Mouse (Mus musculus): ENCODE measurements around the gene Ccr10. TPM values are rescaled to one million over a fixed set of nuclear protein-coding genes. Genes with fewer than 3 reads are reported as not detected.

Gene Ccr10
- polyA plus RNA-seq, 2 experiments = not detected

DNA sequence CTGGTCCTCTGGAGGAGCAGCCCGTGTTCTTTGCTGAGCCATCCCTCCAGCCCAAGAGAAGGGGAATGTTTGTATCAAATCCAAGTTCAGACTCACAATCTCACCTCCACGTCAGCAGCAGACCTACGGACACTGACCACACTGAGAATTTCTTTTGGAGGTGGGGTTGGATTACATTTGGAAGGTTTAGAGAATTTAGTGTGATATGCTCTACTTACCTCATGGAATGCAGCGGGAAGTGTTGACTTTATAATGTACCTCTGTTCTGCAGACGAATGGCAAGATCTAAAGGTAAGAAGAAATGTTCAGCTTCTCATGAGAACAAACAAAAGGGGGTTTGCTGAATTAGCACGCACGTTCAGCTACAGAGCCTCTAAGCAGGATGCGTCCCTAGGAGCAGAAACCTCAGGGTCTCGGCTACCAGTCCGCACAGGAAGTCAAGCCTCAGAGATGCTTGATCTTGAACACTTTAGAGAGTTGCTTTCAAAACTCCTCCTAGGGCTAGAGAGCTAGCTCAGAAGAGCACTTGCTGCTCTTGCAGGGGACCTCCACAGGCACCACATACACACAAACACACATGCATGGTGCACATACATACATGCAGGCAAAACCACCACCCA, 43.3 kb upstream of the Ccr10 start:
- Histone ChIP-seq H3K4me2 (ENCODE audit: low read depth) (no peak overlapping the region), H3K9me3 (ENCODE audit: control insufficient read depth, low read length) (no peaks in the 10 kb centered on the region), H3K4me1 (replicated peaks; ENCODE audit: control insufficient read depth in 2 of 2, insufficient read depth in 2 of 2, low read length in 1 of 2) (peaks cover 0 to 6% of the 10 kb centered on the region in 2 experiments; a peak in 1 of 4 replicates), H3K27me3 (ENCODE audit: control insufficient read depth, insufficient read depth, low read length) (no peaks in the 10 kb centered on the region), H3K9ac (replicated peaks) (no peak overlapping the region), H3K27ac (no peak overlapping the region), H3K36me3 (replicated peaks; ENCODE audit: control insufficient read depth, insufficient read depth, low read depth) (no peaks in the 10 kb centered on the region; the same call in 1 of the 2 replicates), H3K4me3 (ENCODE audit: insufficient read depth in 1 of 2, low read depth in 2 of 2, low read length in 2 of 2) (no peak overlapping the region)
- ATAC-seq (ENCODE audit: insufficient read depth) (no peak), DNase-seq (ENCODE audit: low read depth in 3 of 3, low spot score in 3 of 3) (no peak)
- no peak for TF ChIP-seq CTCF (IDR thresholded peaks at IDR 0.05; ENCODE audit: low read depth)
- no peak for TF ChIP-seq EP300 (IDR thresholded peaks at IDR 0.05; ENCODE audit: low read depth)
- WGBS (ENCODE audit: insufficient replicate concordance) = 51% methylated on average over 10 of the region's 10 CpGs

DNA sequence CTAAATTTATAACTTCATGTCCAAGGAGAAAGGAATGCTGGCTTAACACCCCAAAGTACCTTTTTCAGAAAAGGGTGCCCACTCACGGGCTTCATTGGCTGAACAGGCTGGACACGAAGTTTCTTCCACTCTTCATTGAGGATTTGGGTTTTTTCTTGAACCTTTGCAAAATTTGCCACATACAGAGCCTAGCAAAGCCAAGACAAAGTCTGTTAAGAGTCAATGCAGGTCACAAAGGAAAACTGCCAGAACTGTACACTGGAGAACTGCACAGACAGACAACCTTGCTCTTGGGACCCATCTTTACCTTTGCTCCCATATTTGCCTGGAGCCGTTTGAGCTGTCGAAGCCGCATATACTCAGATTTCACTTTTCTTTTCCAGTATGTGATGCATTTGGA, 41.7 kb upstream of the Ccr10 start:
- no peaks in the 10 kb centered on the region; the same call in 1 of the 2 replicates for H3K36me3 ChIP-seq (replicated peaks; ENCODE audit: control insufficient read depth, insufficient read depth, low read depth)
- H3K4me1 ChIP-seq (replicated peaks; ENCODE audit: control insufficient read depth in 2 of 2, insufficient read depth in 2 of 2, low read length in 1 of 2) = peaks cover 0 to 6% of the 10 kb centered on the region in 2 experiments; a peak in 1 of 4 replicates
- H3K27ac ChIP-seq = no peak overlapping the region
- TF ChIP-seq EP300 (IDR thresholded peaks at IDR 0.05; ENCODE audit: low read depth) (no peak), CTCF (IDR thresholded peaks at IDR 0.05; ENCODE audit: low read depth) (no peak)
- H3K9me3 ChIP-seq (ENCODE audit: control insufficient read depth, low read length) = no peaks in the 10 kb centered on the region
- H3K4me3 ChIP-seq (ENCODE audit: insufficient read depth in 1 of 2, low read depth in 2 of 2, low read length in 2 of 2) = no peak overlapping the region
- 85% methylated on average over 5 of the region's 5 CpGs for WGBS (ENCODE audit: insufficient replicate concordance)
- ATAC-seq (ENCODE audit: insufficient read depth) (no peak), DNase-seq (ENCODE audit: low read depth in 3 of 3, low spot score in 3 of 3) (no peak)
- H3K4me2 ChIP-seq (ENCODE audit: low read depth) = no peak overlapping the region
- H3K9ac ChIP-seq (replicated peaks) = no peak overlapping the region
- no peaks in the 10 kb centered on the region for H3K27me3 ChIP-seq (ENCODE audit: control insufficient read depth, insufficient read depth, low read length)

DNA sequence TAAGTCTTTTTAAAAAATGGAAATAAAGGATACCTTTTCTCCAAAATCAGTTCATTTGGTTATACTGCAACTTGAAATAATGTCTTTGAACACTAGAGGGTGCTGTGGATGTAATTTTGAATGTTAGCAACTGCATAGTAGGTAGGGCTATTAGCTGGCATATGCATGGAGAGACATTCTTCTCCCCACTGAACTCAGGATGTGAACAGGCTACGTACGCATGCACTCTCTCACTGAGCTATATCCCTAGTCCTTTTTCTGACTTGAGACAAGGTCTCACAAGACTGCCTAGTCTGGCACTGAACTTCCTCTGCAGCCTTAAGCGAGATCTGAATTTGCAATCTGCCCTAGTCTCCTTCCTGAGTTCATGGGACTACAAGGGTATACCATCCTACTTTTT, 36.7 kb upstream of the Ccr10 start:
- Histone ChIP-seq H3K4me1 (replicated peaks; ENCODE audit: control insufficient read depth in 2 of 2, insufficient read depth in 2 of 2, low read length in 1 of 2) (no peaks in the 10 kb centered on the region), H3K9me3 (ENCODE audit: control insufficient read depth, low read length) (no peaks in the 10 kb centered on the region), H3K36me3 (replicated peaks; ENCODE audit: control insufficient read depth, insufficient read depth, low read depth) (peaks cover 6% of the 10 kb centered on the region), H3K4me3 (ENCODE audit: insufficient read depth in 1 of 2, low read depth in 2 of 2, low read length in 2 of 2) (no peak overlapping the region), H3K9ac (replicated peaks) (no peak overlapping the region), H3K27ac (no peak overlapping the region), H3K27me3 (ENCODE audit: control insufficient read depth, insufficient read depth, low read length) (no peaks in the 10 kb centered on the region), H3K4me2 (ENCODE audit: low read depth) (no peak overlapping the region)
- peak; percentile 59 to 67 (median 62) for DNase-seq (ENCODE audit: low read depth in 3 of 3, low spot score in 3 of 3)
- TF ChIP-seq CTCF (IDR thresholded peaks at IDR 0.05; ENCODE audit: low read depth) (peak; percentile 75), EP300 (IDR thresholded peaks at IDR 0.05; ENCODE audit: low read depth) (no peak)
- WGBS (ENCODE audit: insufficient replicate concordance) = 44% methylated on average over 3 of the region's 3 CpGs
- 0 out of 2 replicates have a peak, but pooled peaks have one; percentile 45 for ATAC-seq (ENCODE audit: insufficient read depth)

DNA sequence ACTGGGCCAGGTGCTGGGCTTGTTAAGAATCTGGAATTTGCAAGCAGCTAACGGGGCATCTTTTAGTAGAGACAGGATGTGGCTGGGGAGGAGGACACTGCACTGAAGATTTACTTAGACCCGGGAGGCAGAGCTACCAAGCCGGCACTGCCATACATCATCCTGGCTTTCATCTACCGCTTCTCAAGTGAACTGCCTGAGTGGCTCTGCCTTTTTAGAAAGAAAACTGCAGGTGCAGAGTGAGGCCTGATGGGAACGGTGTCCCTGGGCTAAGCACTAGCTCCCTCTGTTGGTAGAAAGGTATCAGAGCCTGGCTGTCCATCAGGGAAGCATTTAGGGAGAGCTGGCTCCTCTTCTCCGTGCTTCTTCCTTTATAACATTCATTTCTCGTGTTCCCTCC, 25.7 kb upstream of the Ccr10 start:
- TF ChIP-seq EP300 (IDR thresholded peaks at IDR 0.05; ENCODE audit: low read depth) (no peak), CTCF (IDR thresholded peaks at IDR 0.05; ENCODE audit: low read depth) (peak; percentile 92)
- peaks cover 21% of the 10 kb centered on the region; the same call in 1 of the 2 replicates for H3K36me3 ChIP-seq (replicated peaks; ENCODE audit: control insufficient read depth, insufficient read depth, low read depth)
- ATAC-seq (ENCODE audit: insufficient read depth) (no peak), DNase-seq (ENCODE audit: low read depth in 3 of 3, low spot score in 3 of 3) (peak in 1 of 3 experiments; percentile 32)
- H3K4me3 ChIP-seq (ENCODE audit: insufficient read depth in 1 of 2, low read depth in 2 of 2, low read length in 2 of 2) = no peak overlapping the region
- H3K9ac ChIP-seq (replicated peaks) = no peak overlapping the region
- no peak overlapping the region for H3K4me2 ChIP-seq (ENCODE audit: low read depth)
- H3K4me1 ChIP-seq (replicated peaks; ENCODE audit: control insufficient read depth in 2 of 2, insufficient read depth in 2 of 2, low read length in 1 of 2) = peaks cover 10 to 14% of the 10 kb centered on the region in 2 experiments
- no peak overlapping the region for H3K27ac ChIP-seq
- no peaks in the 10 kb centered on the region for H3K9me3 ChIP-seq (ENCODE audit: control insufficient read depth, low read length)
- WGBS (ENCODE audit: insufficient replicate concordance) = 46% methylated on average over 7 of the region's 7 CpGs
- no peaks in the 10 kb centered on the region for H3K27me3 ChIP-seq (ENCODE audit: control insufficient read depth, insufficient read depth, low read length)

DNA sequence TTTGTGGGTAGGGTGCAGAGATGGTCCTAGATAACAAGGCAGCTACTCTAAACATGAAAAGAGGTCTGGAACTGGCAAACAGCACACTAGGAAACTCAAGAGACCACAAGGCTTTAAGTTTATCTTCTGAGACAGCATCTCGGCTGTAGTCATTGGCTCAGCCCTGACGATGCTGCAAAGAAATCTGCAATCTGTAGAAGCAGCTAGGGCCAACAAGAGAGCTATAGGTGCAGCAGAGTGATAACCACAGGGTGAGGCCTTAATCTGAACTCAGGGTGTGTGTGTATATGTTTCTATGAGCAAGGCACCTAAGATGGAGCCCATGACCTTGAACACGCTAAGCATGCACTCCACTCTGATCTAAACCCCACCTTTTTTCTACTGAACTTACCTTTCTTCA, 24.3 kb upstream of the Ccr10 start:
- TF ChIP-seq EP300 (IDR thresholded peaks at IDR 0.05; ENCODE audit: low read depth) (peak; percentile 70), CTCF (IDR thresholded peaks at IDR 0.05; ENCODE audit: low read depth) (no peak)
- ATAC-seq (ENCODE audit: insufficient read depth) (peak; percentile 85), DNase-seq (ENCODE audit: low read depth in 3 of 3, low spot score in 3 of 3) (peak in 2 of 3 experiments; percentile 46 to 52)
- peaks cover 10 to 14% of the 10 kb centered on the region in 2 experiments for H3K4me1 ChIP-seq (replicated peaks; ENCODE audit: control insufficient read depth in 2 of 2, insufficient read depth in 2 of 2, low read length in 1 of 2)
- H3K27ac ChIP-seq = no peak overlapping the region
- H3K4me3 ChIP-seq (ENCODE audit: insufficient read depth in 1 of 2, low read depth in 2 of 2, low read length in 2 of 2) = no peak overlapping the region
- H3K4me2 ChIP-seq (ENCODE audit: low read depth) = 0 out of 2 replicates have a peak overlapping the region, but pooled peaks have one; percentile 6
- WGBS (ENCODE audit: insufficient replicate concordance) = 35% methylated on average over 3 of the region's 3 CpGs
- H3K36me3 ChIP-seq (replicated peaks; ENCODE audit: control insufficient read depth, insufficient read depth, low read depth) = peaks cover 21% of the 10 kb centered on the region; the same call in 1 of the 2 replicates
- H3K9ac ChIP-seq (replicated peaks) = no peak overlapping the region; the same call in 1 of the 2 replicates
- H3K9me3 ChIP-seq (ENCODE audit: control insufficient read depth, low read length) = no peaks in the 10 kb centered on the region
- H3K27me3 ChIP-seq (ENCODE audit: control insufficient read depth, insufficient read depth, low read length) = no peaks in the 10 kb centered on the region

Measured in liver, embryonic 14.5 days (tissue).